Mouse (Mus musculus) midbrain, embryonic 12.5 days (tissue): ENCODE measurements around the gene Pip5k1c. TPM values are rescaled to one million over a fixed set of nuclear protein-coding genes. Genes with fewer than 3 reads are reported as not detected.

Source experiments
- ATAC-seq: fragments of 200-750 bp; cut with Nextera tagmentation; 2 replicates; pipeline ENCODE4 v1.8.0; 2017; ENCODE audit warnings: low read depth, moderate TSS enrichment, moderate library complexity; ENCODE audit not compliant: low FRiP score
- H3K27ac ChIP-seq: fragments of 300-500 bp; sonication (generic); replicated peaks from 2 replicates; pipeline ENCODE4 v1.5.1; 2016; ENCODE audit warnings: mild to moderate bottlenecking
- H3K27me3 ChIP-seq: fragments of 300-500 bp; sonication (generic); 2 replicates; pipeline ENCODE4 v1.6.1; 2016; ENCODE audit warnings: mild to moderate bottlenecking
- H3K36me3 ChIP-seq: fragments of 300-500 bp; sonication (generic); 2 replicates; pipeline ENCODE4 v1.6.1; 2016
- H3K4me1 ChIP-seq: fragments of 300-500 bp; sonication (generic); 2 replicates; pipeline ENCODE4 v1.6.1; 2016
- H3K4me2 ChIP-seq: fragments of 300-500 bp; sonication (generic); replicated peaks from 2 replicates; pipeline ENCODE4 v1.6.1; 2016; ENCODE audit warnings: mild to moderate bottlenecking, moderate library complexity
- H3K4me3 ChIP-seq: fragments of 300-500 bp; sonication (generic); 2 replicates; pipeline ENCODE4 v1.5.1; 2016; ENCODE audit warnings: mild to moderate bottlenecking
- H3K9ac ChIP-seq: fragments of 300-500 bp; sonication (generic); replicated peaks from 2 replicates; pipeline ENCODE4 v1.6.1; 2016; ENCODE audit warnings: mild to moderate bottlenecking, moderate library complexity
- H3K9me3 ChIP-seq: fragments of 300-500 bp; sonication (generic); 2 replicates; pipeline ENCODE4 v1.6.1; 2016; ENCODE audit warnings: mild to moderate bottlenecking
- WGBS: fragments of 180-500 bp; shearing (Covaris S2); methylation state at CpG from one replicate; pipeline ENCODE4 v1.1.7; 2016; 5-methylcytosine and 5-hydroxymethylcytosine counted together
- polyA plus RNA-seq: library from polyadenylated mRNA; unstranded; fragments of >200 nt; fragmentation: Nextera tagmentation; extraction: Ambion mirVana; gene quantifications from 2 replicates; pipeline ENCODE4 v1.2.1, GENCODE M21; 2016

Pip5k1c gene
- polyA plus RNA-seq, 1 experiment from 2014 or later = 89.9 TPM

- H3K36me3 ChIP-seq = peaks cover 40% of the 10 kb centered on the region
- no peak overlapping the region for H3K9ac ChIP-seq
- H3K4me1 ChIP-seq = peaks cover 26% of the 10 kb centered on the region
- no peak overlapping the region for H3K4me2 ChIP-seq
- H3K27ac ChIP-seq = no peak overlapping the region
- H3K27me3 ChIP-seq = peaks cover 48% of the 10 kb centered on the region
- H3K9me3 ChIP-seq = peaks cover 4% of the 10 kb centered on the region; the same call in 1 of the 2 replicates
- 94% methylated on average over 4 of the region's 4 CpGs for WGBS
- no peak overlapping the region for H3K4me3 ChIP-seq
- ATAC-seq = no peak
Measured at GRCm38 (mm10) chr10:81261025-81261424, 31.7 kb upstream of the Pip5k1c start.

- WGBS = 98% methylated on average over 8 of the region's 8 CpGs
- no peak for ATAC-seq
Measured at GRCm38 (mm10) chr10:81265540-81265939, 27.2 kb upstream of the Pip5k1c start.

DNA sequence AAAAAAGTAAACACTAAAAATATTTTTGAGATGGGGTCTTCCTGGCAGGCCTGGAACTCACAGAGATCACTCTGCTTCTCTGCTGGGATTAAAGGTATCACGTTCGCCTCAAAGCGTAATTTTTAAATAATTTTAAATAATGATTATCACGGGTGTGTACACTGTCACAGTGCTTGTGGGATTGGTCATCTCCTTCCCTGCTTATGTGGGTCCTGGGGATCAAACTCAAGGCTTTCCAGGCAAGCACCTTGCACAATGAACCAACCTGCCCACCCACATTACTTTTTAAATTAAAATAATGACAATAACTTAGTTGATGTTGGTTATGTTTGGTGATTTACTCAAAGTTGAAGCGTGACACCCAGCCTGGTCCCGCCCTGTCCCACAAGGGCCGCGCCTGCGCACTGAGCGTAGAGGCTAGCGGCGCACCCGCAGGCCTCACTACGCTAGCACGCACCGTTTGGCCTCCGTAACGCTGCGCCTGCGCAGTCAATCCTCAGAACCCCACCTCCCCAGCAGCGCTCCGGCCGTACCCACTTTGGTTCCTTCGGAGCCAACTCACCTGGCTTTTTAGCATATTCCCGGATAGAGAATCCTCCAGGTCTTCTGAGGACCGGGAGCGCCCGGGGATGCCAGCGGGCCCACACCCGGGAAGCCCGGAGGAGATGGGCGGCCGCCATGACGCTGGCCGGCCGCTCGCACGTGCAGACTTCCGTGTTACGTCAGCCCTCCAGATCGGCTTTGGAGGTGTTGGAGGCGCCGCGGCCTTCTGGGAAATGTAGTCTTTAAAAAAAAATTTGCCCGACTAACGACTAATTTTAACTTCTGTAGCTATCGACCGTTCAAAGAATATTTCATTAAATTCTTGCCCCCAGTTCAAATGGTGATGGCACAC lies 26.3 kb upstream of the Pip5k1c start, which contains the start of the genes Mrpl54 and Apba3:
Gene Mrpl54 (minus strand): TSS at position 724 of the 895 bp plus-strand sequence.
Gene Apba3 (plus strand): TSS at position 750 of the 895 bp plus-strand sequence.
- H3K4me2 ChIP-seq = peak within 1 kb of the TSS; percentile 79
- peak within 1 kb of the TSS; percentile 74 for H3K4me3 ChIP-seq
- peak within 1 kb of the TSS; percentile 68 for H3K9ac ChIP-seq
- 1% methylated on average over 48 of the region's 48 CpGs for WGBS
- H3K4me1 ChIP-seq = peaks cover 15% of the 10 kb centered on the region
- H3K9me3 ChIP-seq = no peaks in the 10 kb centered on the region
- ATAC-seq = peak; percentile 93
- H3K27ac ChIP-seq = peak within 1 kb of the TSS; percentile 75
- H3K27me3 ChIP-seq = no peaks in the 10 kb centered on the region
- peaks cover 49% of the 10 kb centered on the region for H3K36me3 ChIP-seq

More at GRCm38 (mm10) chr10:81265540-81265939, 27.2 kb upstream of the Pip5k1c start:
- peaks cover 40% of the 10 kb centered on the region for H3K36me3 ChIP-seq
- peak overlapping the region; percentile 74; the same call in 1 of the 2 replicates for H3K4me3 ChIP-seq
- H3K27me3 ChIP-seq = peaks cover 4% of the 10 kb centered on the region
- H3K9me3 ChIP-seq = peaks cover 3% of the 10 kb centered on the region; the same call in 1 of the 2 replicates
- peak overlapping the region; percentile 63 for H3K4me2 ChIP-seq
- H3K4me1 ChIP-seq = peaks cover 15% of the 10 kb centered on the region
- H3K27ac ChIP-seq = no peak overlapping the region
- H3K9ac ChIP-seq = peak overlapping the region; percentile 7; the same call in 1 of the 2 replicates

GRCm38 (mm10) chr10:81268056-81268455 lies 24.7 kb upstream of the Pip5k1c start:
- Histone ChIP-seq H3K9me3 (no peaks in the 10 kb centered on the region), H3K27ac (no peak overlapping the region), H3K4me1 (peaks cover 15% of the 10 kb centered on the region), H3K36me3 (peaks cover 49% of the 10 kb centered on the region), H3K9ac (peak overlapping the region; percentile 79), H3K4me2 (peak overlapping the region; percentile 79), H3K4me3 (peak overlapping the region; percentile 63), H3K27me3 (no peaks in the 10 kb centered on the region)
- ATAC-seq = peak; percentile 35; the same call in 1 of the 2 replicates
- 4% methylated on average over 23 of the region's 23 CpGs for WGBS

- Histone ChIP-seq H3K27me3 (no peaks in the 10 kb centered on the region), H3K36me3 (peaks cover 47% of the 10 kb centered on the region), H3K9ac (peak overlapping the region; percentile 79), H3K4me3 (peak overlapping the region; percentile 63), H3K4me1 (peaks cover 15% of the 10 kb centered on the region), H3K9me3 (no peaks in the 10 kb centered on the region), H3K27ac (no peak overlapping the region), H3K4me2 (peak overlapping the region; percentile 79)
- ATAC-seq = no peak
- WGBS = 80% methylated on average over 16 of the region's 16 CpGs
Measured at GRCm38 (mm10) chr10:81268643-81269412, 23.9 kb upstream of the Pip5k1c start.

GRCm38 (mm10) chr10:81272356-81272755 lies 20.4 kb upstream of the Pip5k1c start:
- WGBS = 98% methylated on average over 21 of the region's 21 CpGs

GRCm38 (mm10) chr10:81273842-81274241 lies 18.9 kb upstream of the Pip5k1c start:
- Histone ChIP-seq H3K36me3 (peaks cover 34% of the 10 kb centered on the region), H3K27ac (no peak overlapping the region), H3K4me2 (no peak overlapping the region), H3K4me3 (no peak overlapping the region), H3K4me1 (peaks cover 4% of the 10 kb centered on the region), H3K9ac (no peak overlapping the region), H3K9me3 (no peaks in the 10 kb centered on the region), H3K27me3 (no peaks in the 10 kb centered on the region)
- no peak for ATAC-seq
- 95% methylated on average over 19 of the region's 19 CpGs for WGBS

More at GRCm38 (mm10) chr10:81272356-81272755, 20.4 kb upstream of the Pip5k1c start:
- H3K27me3 ChIP-seq = no peaks in the 10 kb centered on the region
- no peaks in the 10 kb centered on the region for H3K9me3 ChIP-seq
- H3K9ac ChIP-seq = no peak overlapping the region
- peaks cover 11% of the 10 kb centered on the region for H3K4me1 ChIP-seq
- ATAC-seq = no peak
- no peak overlapping the region for H3K27ac ChIP-seq
- H3K4me3 ChIP-seq = no peak overlapping the region
- peaks cover 34% of the 10 kb centered on the region for H3K36me3 ChIP-seq
- no peak overlapping the region for H3K4me2 ChIP-seq

DNA sequence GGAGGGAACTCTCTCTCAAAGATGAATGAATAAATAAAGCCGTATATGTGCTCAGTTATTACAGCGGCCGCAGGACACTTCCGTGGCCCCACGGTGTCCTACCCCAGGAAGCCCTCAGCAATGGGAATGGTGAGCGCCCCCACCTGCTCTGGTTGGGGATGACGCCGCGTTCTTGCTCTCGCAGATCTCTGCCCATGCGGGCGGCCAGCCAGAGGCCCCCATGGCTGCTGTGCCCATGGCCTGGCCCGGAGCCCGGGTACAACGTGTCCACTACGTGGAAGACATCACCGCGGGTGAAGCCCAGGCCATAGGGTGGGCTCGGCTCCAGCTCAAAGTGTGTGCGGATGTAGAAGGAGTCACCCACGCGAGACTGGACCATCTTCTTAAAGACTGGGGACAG lies 15.1 kb upstream of the Pip5k1c start:
- no peak overlapping the region for H3K9ac ChIP-seq
- WGBS = 79% methylated on average over 22 of the region's 22 CpGs
- no peaks in the 10 kb centered on the region for H3K4me1 ChIP-seq
- no peak for ATAC-seq
- H3K4me3 ChIP-seq = no peak overlapping the region
- H3K36me3 ChIP-seq = peaks cover 12% of the 10 kb centered on the region
- no peak overlapping the region for H3K27ac ChIP-seq
- no peak overlapping the region for H3K4me2 ChIP-seq
- peaks cover 19% of the 10 kb centered on the region; the same call in 1 of the 2 replicates for H3K27me3 ChIP-seq
- H3K9me3 ChIP-seq = no peaks in the 10 kb centered on the region

DNA sequence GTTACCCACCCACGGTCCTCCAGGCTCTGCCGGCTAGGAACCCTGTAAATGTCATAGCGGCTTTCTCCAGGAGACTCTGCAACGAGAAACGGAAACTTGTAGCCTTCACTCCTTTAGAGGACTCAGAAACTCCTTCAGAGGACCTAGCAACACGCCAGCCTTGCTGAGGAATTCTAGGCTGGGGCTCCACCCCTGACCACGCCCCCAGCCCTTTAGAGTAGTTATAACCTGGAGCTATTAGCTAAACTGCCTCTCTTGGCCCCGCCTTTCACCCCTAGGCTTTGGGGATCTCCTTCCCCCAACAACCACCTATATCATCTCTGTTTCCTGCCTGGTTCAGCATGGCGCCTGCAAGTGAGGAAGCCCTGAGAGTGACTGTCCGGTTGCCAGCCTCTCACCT lies 13.3 kb upstream of the Pip5k1c start:
- Histone ChIP-seq H3K27ac (no peak overlapping the region), H3K27me3 (peaks cover 37% of the 10 kb centered on the region), H3K4me3 (no peak overlapping the region), H3K4me1 (no peaks in the 10 kb centered on the region), H3K36me3 (0 out of 2 replicates have a peak, but pooled peaks cover 3% of the 10 kb centered on the region), H3K9ac (no peak overlapping the region), H3K4me2 (no peak overlapping the region), H3K9me3 (no peaks in the 10 kb centered on the region)
- ATAC-seq = no peak
- 56% methylated on average over 10 of the region's 10 CpGs for WGBS

DNA sequence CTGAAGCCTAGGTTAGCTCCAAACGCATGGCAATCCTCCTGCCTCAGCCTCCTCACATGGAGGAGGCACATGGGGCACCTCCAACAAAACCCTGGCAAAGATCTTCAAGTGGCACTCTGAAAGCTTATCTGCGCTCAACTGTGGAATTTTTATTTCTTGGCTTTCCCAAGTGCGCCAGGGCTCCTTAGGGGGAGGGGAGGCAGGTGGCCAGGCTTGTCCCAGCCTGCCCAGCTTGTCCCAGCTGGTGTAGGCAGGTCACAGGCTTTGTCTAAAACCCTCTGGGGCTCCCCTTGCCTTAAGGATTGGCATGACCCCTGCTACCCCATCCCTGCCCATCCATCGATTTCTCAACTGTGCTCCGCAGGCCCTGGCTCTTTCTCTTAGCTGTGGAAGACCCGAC lies 8.6 kb upstream of the Pip5k1c start:
- H3K9ac ChIP-seq = no peak overlapping the region
- H3K27me3 ChIP-seq = peaks cover 62% of the 10 kb centered on the region
- no peaks in the 10 kb centered on the region for H3K9me3 ChIP-seq
- WGBS = 58% methylated on average over 6 of the region's 6 CpGs
- no peak for ATAC-seq
- no peak overlapping the region for H3K27ac ChIP-seq
- no peak overlapping the region for H3K4me3 ChIP-seq
- H3K4me1 ChIP-seq = peaks cover 5% of the 10 kb centered on the region; the same call in 1 of the 2 replicates
- H3K4me2 ChIP-seq = no peak overlapping the region
- H3K36me3 ChIP-seq = no peaks in the 10 kb centered on the region

DNA sequence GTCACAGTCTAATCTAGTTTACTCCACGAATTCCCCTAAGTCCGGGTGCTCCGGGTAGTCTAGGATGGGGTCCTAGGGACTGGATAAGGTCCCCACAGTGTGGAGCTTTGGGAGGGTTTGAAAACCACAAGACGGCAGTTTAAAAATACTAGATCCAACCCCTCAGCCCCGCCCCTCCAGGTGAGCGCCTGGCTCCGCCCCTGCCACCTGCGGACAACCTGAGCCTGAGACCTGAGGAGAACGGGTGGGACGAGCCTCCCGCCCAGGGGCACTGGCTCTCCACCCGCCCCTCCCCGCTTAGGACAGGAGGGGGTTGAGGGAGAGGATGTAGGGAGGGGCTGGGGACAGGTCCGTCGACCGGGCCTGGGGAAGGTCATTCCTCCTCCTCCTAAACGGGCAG lies 8.0 kb upstream of the Pip5k1c start:
- no peak overlapping the region for H3K27ac ChIP-seq
- H3K4me3 ChIP-seq = no peak overlapping the region
- ATAC-seq = no peak
- peaks cover 5% of the 10 kb centered on the region; the same call in 1 of the 2 replicates for H3K4me1 ChIP-seq
- H3K9ac ChIP-seq = no peak overlapping the region
- WGBS = 15% methylated on average over 17 of the region's 17 CpGs
- peaks cover 65% of the 10 kb centered on the region for H3K27me3 ChIP-seq
- peak overlapping the region; percentile 72 for H3K4me2 ChIP-seq
- no peaks in the 10 kb centered on the region for H3K9me3 ChIP-seq
- H3K36me3 ChIP-seq = no peaks in the 10 kb centered on the region
